Mouse (Mus musculus) heart, embryonic 11.5 days (tissue): ENCODE measurements at regions not wholly inside any gene's neighbourhood (a gene's known extent, or its start where the extent isn't known, plus 50 kb on each side); places are given as distances from the start of the nearest gene placed in this dataset.
A peak's percentile ranks its signal among the peaks of the same experiment; 100 is the strongest.

Experiments
- ATAC-seq: fragments of 200-750 bp; cut with Nextera tagmentation; replicated peaks from 2 replicates; pipeline ENCODE4 v1.8.0; 2017; ENCODE audit warnings: moderate library complexity; ENCODE audit not compliant: insufficient number of reproducible peaks, low FRiP score, low TSS enrichment
- H3K27ac ChIP-seq: fragments of 300-500 bp; sonication (generic); 2 replicates; pipeline ENCODE4 v1.5.1; 2014; ENCODE audit warnings: mild to moderate bottlenecking, low read depth, low read length
- H3K27me3 ChIP-seq: fragments of 300-500 bp; sonication (generic); 2 replicates; pipeline ENCODE4 v1.6.1; 2014; ENCODE audit warnings: mild to moderate bottlenecking, low read length, mixed read lengths; ENCODE audit not compliant: control insufficient read depth, insufficient read depth
- H3K36me3 ChIP-seq: fragments of 300-500 bp; sonication (generic); 2 replicates; pipeline ENCODE4 v1.6.1; 2014; ENCODE audit warnings: mild to moderate bottlenecking, low read length, moderate library complexity, mixed read lengths; ENCODE audit not compliant: control insufficient read depth, insufficient read depth
- H3K4me1 ChIP-seq: fragments of 300-500 bp; sonication (generic); 2 replicates; pipeline ENCODE4 v1.6.1; 2014; ENCODE audit warnings: low read length; ENCODE audit not compliant: control insufficient read depth, insufficient read depth
- H3K4me2 ChIP-seq: fragments of 300-500 bp; sonication (generic); 2 replicates; pipeline ENCODE4 v1.6.1; 2014; ENCODE audit warnings: mild to moderate bottlenecking, moderate library complexity
- H3K4me3 ChIP-seq: fragments of 300-500 bp; sonication (generic); 2 replicates; pipeline ENCODE4 v1.5.1; 2014; ENCODE audit warnings: low read depth, low read length
- H3K9ac ChIP-seq: fragments of 300-500 bp; sonication (generic); 2 replicates; pipeline ENCODE4 v1.6.1; 2014; ENCODE audit warnings: mild to moderate bottlenecking, low read depth, low read length, moderate library complexity
- H3K9me3 ChIP-seq: fragments of 300-500 bp; sonication (generic); replicated peaks from 2 replicates; pipeline ENCODE4 v1.6.1; 2016; ENCODE audit warnings: low read length; ENCODE audit not compliant: control insufficient read depth
- WGBS: fragments of 180-500 bp; shearing (Covaris S2); extraction: QIAGEN DNeasy Blood & Tissue Kit; methylation state at CpG from one replicate; pipeline ENCODE4 v1.1.7; 2014; ENCODE audit not compliant: insufficient replicate concordance; 5-methylcytosine and 5-hydroxymethylcytosine counted together

GRCm38 (mm10) chr2:17935916-17936315, 60.8 kb downstream of the H2al2a start:
- Histone ChIP-seq H3K27me3 (no peaks in the 10 kb centered on the region), H3K36me3 (no peaks in the 10 kb centered on the region), H3K4me1 (peaks cover 18% of the 10 kb centered on the region), H3K4me3 (no peak overlapping the region), H3K4me2 (no peak overlapping the region), H3K9me3 (no peaks in the 10 kb centered on the region), H3K27ac (no peak overlapping the region; the same call in 1 of the 2 replicates), H3K9ac (no peak overlapping the region)
- 74% methylated on average over 12 of the region's 12 CpGs for WGBS
- ATAC-seq: no peak

- no peak overlapping the region for H3K9ac ChIP-seq
- no peaks in the 10 kb centered on the region for H3K36me3 ChIP-seq
- peaks cover 20% of the 10 kb centered on the region for H3K4me1 ChIP-seq
- no peak for ATAC-seq
- H3K4me3 ChIP-seq: no peak overlapping the region
- no peak overlapping the region for H3K4me2 ChIP-seq
- 86% methylated on average over 6 of the region's 6 CpGs for WGBS
- no peaks in the 10 kb centered on the region for H3K9me3 ChIP-seq
- no peaks in the 10 kb centered on the region for H3K27me3 ChIP-seq
- no peak overlapping the region for H3K27ac ChIP-seq
These were observed 61.3 kb downstream of the H2al2a start for GRCm38 (mm10) chr2:17935466-17935865.

GRCm38 (mm10) chr2:17934610-17935009, 62.1 kb downstream of the H2al2a start:
- peaks cover 20% of the 10 kb centered on the region for H3K4me1 ChIP-seq
- ATAC-seq: no peak
- WGBS: 87% methylated on average over 10 of the region's 10 CpGs

GRCm38 (mm10) chr2:17932932-17933790, 63.6 kb downstream of the H2al2a start:
- H3K4me2 ChIP-seq: peak overlapping the region; percentile 59

More at GRCm38 (mm10) chr2:17934610-17935009, 62.1 kb downstream of the H2al2a start:
- H3K9me3 ChIP-seq: no peaks in the 10 kb centered on the region
- no peak overlapping the region for H3K9ac ChIP-seq
- no peak overlapping the region for H3K4me3 ChIP-seq
- no peaks in the 10 kb centered on the region for H3K27me3 ChIP-seq
- no peaks in the 10 kb centered on the region for H3K36me3 ChIP-seq
- H3K27ac ChIP-seq: no peak overlapping the region
- H3K4me2 ChIP-seq: no peak overlapping the region

GRCm38 (mm10) chr2:17932426-17932931, 64.3 kb downstream of the H2al2a start:
- peak overlapping the region; percentile 59 for H3K4me2 ChIP-seq
- H3K9me3 ChIP-seq: no peaks in the 10 kb centered on the region
- H3K27me3 ChIP-seq: no peaks in the 10 kb centered on the region
- peak overlapping the region; percentile 87 for H3K27ac ChIP-seq
- peak overlapping the region; percentile 4 for H3K4me3 ChIP-seq
- no peaks in the 10 kb centered on the region for H3K36me3 ChIP-seq
- WGBS: 16% methylated on average over 16 of the region's 16 CpGs
- peak; percentile 71 for ATAC-seq
- peaks cover 20% of the 10 kb centered on the region for H3K4me1 ChIP-seq
- peak overlapping the region; percentile 47; the same call in 1 of the 2 replicates for H3K9ac ChIP-seq

More at GRCm38 (mm10) chr2:17932932-17933790, 63.6 kb downstream of the H2al2a start:
- 0 out of 2 replicates have a peak overlapping the region, but pooled peaks have one; percentile 47 for H3K9ac ChIP-seq
- no peaks in the 10 kb centered on the region for H3K36me3 ChIP-seq
- peak overlapping the region; percentile 4 for H3K4me3 ChIP-seq
- no peaks in the 10 kb centered on the region for H3K27me3 ChIP-seq
- H3K4me1 ChIP-seq: peaks cover 20% of the 10 kb centered on the region
- 29% methylated on average over 15 of the region's 15 CpGs for WGBS
- H3K9me3 ChIP-seq: no peaks in the 10 kb centered on the region
- peak overlapping the region; percentile 87 for H3K27ac ChIP-seq
- ATAC-seq: 0 out of 2 replicates have a peak, but pooled peaks have one; percentile 35

GRCm38 (mm10) chr2:17931881-17932280, 64.9 kb downstream of the H2al2a start:
- no peak for ATAC-seq
- H3K4me2 ChIP-seq: peak overlapping the region; percentile 59
- WGBS: 72% methylated on average over 5 of the region's 5 CpGs

GRCm38 (mm10) chr2:17918861-17919648, 77.7 kb downstream of the H2al2a start:
- Histone ChIP-seq H3K4me2 (no peak overlapping the region), H3K36me3 (no peaks in the 10 kb centered on the region), H3K9ac (no peak overlapping the region), H3K4me1 (no peaks in the 10 kb centered on the region; the same call in 1 of the 2 replicates), H3K27ac (no peak overlapping the region), H3K4me3 (no peak overlapping the region), H3K9me3 (no peaks in the 10 kb centered on the region), H3K27me3 (no peaks in the 10 kb centered on the region)
- 69% methylated on average over 1 of the region's 1 CpGs for WGBS
- no peak for ATAC-seq

More at GRCm38 (mm10) chr2:17931881-17932280, 64.9 kb downstream of the H2al2a start:
- Histone ChIP-seq H3K4me1 (peaks cover 20% of the 10 kb centered on the region), H3K9me3 (no peaks in the 10 kb centered on the region), H3K9ac (peak overlapping the region; percentile 47; the same call in 1 of the 2 replicates), H3K27ac (peak overlapping the region; percentile 87), H3K27me3 (no peaks in the 10 kb centered on the region), H3K4me3 (no peak overlapping the region), H3K36me3 (no peaks in the 10 kb centered on the region)

GRCm38 (mm10) chr2:17917238-17917946, 79.4 kb downstream of the H2al2a start:
- H3K4me1 ChIP-seq: no peaks in the 10 kb centered on the region; the same call in 1 of the 2 replicates
- no peaks in the 10 kb centered on the region for H3K9me3 ChIP-seq
- ATAC-seq: no peak
- H3K4me3 ChIP-seq: no peak overlapping the region
- H3K9ac ChIP-seq: peak overlapping the region; percentile 28; the same call in 1 of the 2 replicates
- 21% methylated on average over 8 of the region's 8 CpGs for WGBS
- peak overlapping the region; percentile 17 for H3K4me2 ChIP-seq
- no peak overlapping the region for H3K27ac ChIP-seq
- no peaks in the 10 kb centered on the region for H3K36me3 ChIP-seq
- H3K27me3 ChIP-seq: no peaks in the 10 kb centered on the region
